Mouse (Mus musculus) kidney, adult 2 months (tissue): ENCODE measurements around the gene Ankrd35.

Experiments
- CTCF ChIP-seq: fragments of 200-500 bp; conservative IDR thresholded peaks from 2 replicates; pipeline ENCODE4 v1.5.1; 2011; ENCODE audit warnings: low read depth, mild to moderate bottlenecking, control low read depth, low read length, moderate library complexity, mixed read lengths; ENCODE audit not compliant: insufficient read depth, insufficient read length
- POLR2A ChIP-seq: fragments of 200-500 bp; IDR thresholded peaks from one replicate; pipeline ENCODE4 v1.6.1; 2011; ENCODE audit warnings: low read depth, low read length, control low read depth

- TF ChIP-seq CTCF (no peak), POLR2A (no peak)
Observed at GRCm38 (mm10) chr3:96647365-96647764, 22.6 kb upstream of the Ankrd35 start.
